Mouse (Mus musculus) cerebellum, adult 2 months (tissue): ENCODE data around the gene Tifab.

Source experiments
- CTCF ChIP-seq: fragments of 200-500 bp; IDR thresholded peaks from 2 replicates; pipeline ENCODE4 v1.5.1; 2011; ENCODE audit warnings: low read depth, mild to moderate bottlenecking, control low read depth, low read length, moderate library complexity, borderline replicate concordance; ENCODE audit not compliant: insufficient read depth
- POLR2A ChIP-seq: fragments of 200-500 bp; IDR thresholded peaks from 2 replicates; pipeline ENCODE4 v1.6.1; 2011; ENCODE audit warnings: low read length, control low read depth, borderline replicate concordance; ENCODE audit not compliant: insufficient read depth

GRCm38 (mm10) chr13:56144021-56144420, 34.7 kb downstream of the Tifab start:
- TF ChIP-seq CTCF (no peak), POLR2A (no peak)
